Mouse (Mus musculus) liver, embryonic 15.5 days (tissue): ENCODE data around the gene Fscn3. TPM values are rescaled to one million over a fixed set of nuclear protein-coding genes. Genes with fewer than 3 reads are reported as not detected.

ENCODE experiments used
- ATAC-seq: fragments of 200-750 bp; cut with Nextera tagmentation; 2 replicates; pipeline ENCODE4 v1.8.0; 2017; ENCODE audit warnings: moderate number of reproducible peaks, mild to moderate bottlenecking, moderate library complexity; ENCODE audit not compliant: insufficient read depth
- H3K27ac ChIP-seq: fragments of 300-500 bp; sonication (generic); replicated peaks from 2 replicates; pipeline ENCODE4 v1.5.1; 2015; ENCODE audit warnings: mild to moderate bottlenecking, inconsistent platforms
- H3K27me3 ChIP-seq: fragments of 300-500 bp; sonication (generic); 2 replicates; pipeline ENCODE4 v1.6.1; 2015; ENCODE audit warnings: mild to moderate bottlenecking, inconsistent platforms
- H3K36me3 ChIP-seq: fragments of 300-500 bp; sonication (generic); replicated peaks from 2 replicates; pipeline ENCODE4 v1.6.1; 2015; ENCODE audit warnings: moderate library complexity, mild to moderate bottlenecking, inconsistent platforms
- H3K4me1 ChIP-seq: fragments of 300-500 bp; sonication (generic); replicated peaks from 2 replicates; pipeline ENCODE4 v1.6.1; 2015; ENCODE audit warnings: inconsistent platforms
- H3K4me2 ChIP-seq: fragments of 300-500 bp; sonication (generic); 2 replicates; pipeline ENCODE4 v1.6.1; 2015; ENCODE audit warnings: moderate library complexity, mild to moderate bottlenecking, inconsistent platforms
- H3K4me3 ChIP-seq: fragments of 300-500 bp; sonication (generic); replicated peaks from 2 replicates; pipeline ENCODE4 v1.5.1; 2015; ENCODE audit warnings: mild to moderate bottlenecking, inconsistent platforms
- H3K9ac ChIP-seq: fragments of 300-500 bp; sonication (generic); 2 replicates; pipeline ENCODE4 v1.6.1; 2015; ENCODE audit warnings: moderate library complexity, mild to moderate bottlenecking, inconsistent platforms
- H3K9me3 ChIP-seq: fragments of 300-500 bp; sonication (generic); replicated peaks from 2 replicates; pipeline ENCODE4 v1.6.1; 2016; ENCODE audit warnings: inconsistent platforms
- WGBS: fragments of 180-500 bp; shearing (Covaris S2); methylation state at CpG from one replicate; pipeline ENCODE4 v1.1.7; 2015; ENCODE audit warnings: mixed read lengths; ENCODE audit not compliant: insufficient replicate concordance; 5-methylcytosine and 5-hydroxymethylcytosine counted together
- polyA plus RNA-seq: library from polyadenylated mRNA; unstranded; fragments of >200 nt; fragmentation: Nextera tagmentation; extraction: Ambion mirVana; gene quantifications from 2 replicates; pipeline ENCODE4 v1.2.1, GENCODE M21; 2015

The Fscn3 gene
- polyA plus RNA-seq: 0.32 and 0.70 TPM in 2 replicates

DNA sequence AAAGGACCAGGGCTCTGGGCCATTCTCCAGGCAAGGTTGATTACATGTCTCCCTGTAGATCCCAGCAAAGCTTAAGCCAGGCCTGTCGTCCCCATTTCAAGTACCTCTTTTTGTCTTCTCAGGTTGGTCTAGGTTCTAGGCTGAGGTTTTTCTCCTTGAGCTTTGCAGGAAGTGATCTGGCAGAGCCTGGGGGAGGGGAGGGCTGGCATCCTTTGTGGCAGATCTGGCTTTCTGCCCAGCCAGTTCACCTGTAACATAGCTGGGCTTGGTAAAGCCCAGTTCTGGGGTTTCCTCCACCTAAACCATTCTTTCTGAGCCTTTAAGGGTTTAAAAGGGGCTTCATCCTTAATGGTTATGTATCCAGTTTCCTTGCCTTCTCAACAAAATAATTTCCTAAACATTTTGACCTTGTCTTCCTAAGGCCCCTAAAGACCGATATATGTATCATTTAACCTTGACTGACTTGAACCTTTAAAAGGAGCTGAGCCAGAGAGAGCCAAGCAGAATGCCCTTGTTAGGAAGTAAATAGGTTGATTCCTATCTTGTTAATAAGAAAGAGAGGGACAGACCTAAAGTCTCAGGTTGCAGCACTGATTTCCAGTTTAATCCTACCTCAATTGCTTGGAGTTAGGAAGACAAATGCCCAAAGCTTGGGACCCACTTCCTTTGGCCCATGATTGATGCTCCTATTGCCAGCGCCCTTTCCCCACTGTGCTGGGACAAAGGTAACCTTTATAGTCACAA, at the start of gene Fscn3:
Gene Fscn3 (plus strand): TSS at position 694 of the 744 bp plus-strand sequence.
- H3K27ac ChIP-seq: peak within 1 kb of the TSS; percentile 90; the same call in 1 of the 2 replicates
- H3K36me3 ChIP-seq: peaks cover 36% of the 10 kb centered on the region
- H3K9me3 ChIP-seq: no peaks in the 10 kb centered on the region
- ATAC-seq: no peak
- no peaks in the 10 kb centered on the region for H3K27me3 ChIP-seq
- no peak within 1 kb of the TSS for H3K4me2 ChIP-seq
- H3K9ac ChIP-seq: no peak within 1 kb of the TSS
- H3K4me3 ChIP-seq: no peak within 1 kb of the TSS
- peaks cover 54% of the 10 kb centered on the region for H3K4me1 ChIP-seq
- WGBS: 71% methylated on average over 3 of the region's 3 CpGs

- 31% methylated on average over 4 of the region's 4 CpGs for WGBS
- Histone ChIP-seq H3K4me2 (no peak overlapping the region), H3K9ac (no peak overlapping the region), H3K27me3 (no peaks in the 10 kb centered on the region), H3K9me3 (no peaks in the 10 kb centered on the region), H3K4me3 (no peak overlapping the region), H3K27ac (no peak overlapping the region), H3K4me1 (no peaks in the 10 kb centered on the region), H3K36me3 (no peaks in the 10 kb centered on the region)
- ATAC-seq: no peak
These were observed 45.6 kb upstream of the Fscn3 start for GRCm38 (mm10) chr6:28381983-28382382.

GRCm38 (mm10) chr6:28385169-28385568, 42.4 kb upstream of the Fscn3 start:
- ATAC-seq: no peak
- no peak overlapping the region for H3K9ac ChIP-seq
- H3K4me3 ChIP-seq: no peak overlapping the region
- no peaks in the 10 kb centered on the region for H3K27me3 ChIP-seq
- WGBS: 52% methylated on average over 3 of the region's 3 CpGs
- no peaks in the 10 kb centered on the region for H3K9me3 ChIP-seq
- no peaks in the 10 kb centered on the region for H3K36me3 ChIP-seq
- no peak overlapping the region for H3K27ac ChIP-seq
- no peak overlapping the region for H3K4me2 ChIP-seq
- H3K4me1 ChIP-seq: no peaks in the 10 kb centered on the region

DNA sequence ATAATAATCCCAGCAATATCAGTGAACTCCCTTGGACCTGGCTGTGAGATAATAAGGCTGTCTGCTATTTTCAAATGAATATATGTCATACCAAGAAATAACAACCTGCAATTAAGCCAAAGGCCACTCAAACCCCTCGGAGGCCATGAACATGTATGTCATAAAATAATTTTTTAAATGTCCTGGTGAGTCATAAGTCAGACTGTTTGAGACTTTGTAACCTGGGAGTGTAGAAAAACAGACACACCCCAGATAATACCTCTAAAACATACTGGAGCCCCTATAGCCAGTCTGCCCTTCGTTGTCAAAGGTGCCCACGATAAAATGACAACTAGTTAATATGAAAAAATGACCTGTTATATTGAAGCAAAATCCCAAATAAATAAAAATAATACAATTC, 38.6 kb upstream of the Fscn3 start:
- no peak overlapping the region for H3K27ac ChIP-seq
- H3K9me3 ChIP-seq: no peaks in the 10 kb centered on the region
- no peak overlapping the region for H3K4me2 ChIP-seq
- WGBS: 71% methylated on average over 3 of the region's 3 CpGs
- H3K36me3 ChIP-seq: no peaks in the 10 kb centered on the region
- no peak overlapping the region for H3K9ac ChIP-seq
- H3K27me3 ChIP-seq: no peaks in the 10 kb centered on the region
- no peak overlapping the region for H3K4me3 ChIP-seq
- H3K4me1 ChIP-seq: no peaks in the 10 kb centered on the region
- no peak for ATAC-seq

- 35% methylated on average over 15 of the region's 15 CpGs for WGBS
- Histone ChIP-seq H3K27ac (no peak overlapping the region), H3K4me3 (no peak overlapping the region), H3K9ac (no peak overlapping the region), H3K27me3 (peaks cover 48% of the 10 kb centered on the region), H3K4me1 (peaks cover 8% of the 10 kb centered on the region; the same call in 1 of the 2 replicates), H3K4me2 (no peak overlapping the region), H3K36me3 (no peaks in the 10 kb centered on the region), H3K9me3 (no peaks in the 10 kb centered on the region)
- ATAC-seq: no peak
These were observed 31.3 kb upstream of the Fscn3 start for GRCm38 (mm10) chr6:28396051-28396852.

DNA sequence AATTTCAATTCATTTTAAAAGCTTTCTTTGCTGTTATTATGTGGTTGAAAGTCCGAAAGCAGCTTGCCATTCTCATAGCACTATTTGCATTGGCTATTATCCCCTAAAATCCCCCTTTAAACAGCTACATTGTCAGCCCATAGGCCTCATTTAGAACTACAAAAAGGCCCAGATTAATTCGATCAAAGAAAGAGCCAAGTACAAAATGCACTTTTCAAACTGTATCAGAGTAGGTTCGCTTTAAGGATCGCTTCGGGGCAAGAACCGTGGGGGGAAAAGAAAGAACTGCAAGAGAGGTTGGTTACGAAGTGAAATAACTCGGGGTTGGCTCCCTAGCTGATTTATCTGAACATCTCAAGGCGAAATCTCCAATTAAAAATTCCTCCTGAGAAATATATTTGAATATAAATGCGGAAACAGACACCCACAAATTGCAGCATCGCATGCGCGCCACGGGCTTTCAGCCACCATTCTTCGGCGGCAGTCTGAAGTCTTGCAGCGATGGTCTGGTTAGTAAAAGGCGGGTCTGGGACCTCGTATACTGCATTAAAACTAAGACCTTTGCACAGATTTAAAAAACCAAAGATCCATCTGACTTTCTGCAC, 30.6 kb upstream of the Fscn3 start:
- no peaks in the 10 kb centered on the region for H3K9me3 ChIP-seq
- no peaks in the 10 kb centered on the region for H3K36me3 ChIP-seq
- no peak overlapping the region for H3K9ac ChIP-seq
- 3% methylated on average over 19 of the region's 19 CpGs for WGBS
- peaks cover 48% of the 10 kb centered on the region for H3K27me3 ChIP-seq
- peak overlapping the region; percentile 40 for H3K4me3 ChIP-seq
- H3K27ac ChIP-seq: no peak overlapping the region
- no peak for ATAC-seq
- H3K4me1 ChIP-seq: peaks cover 8% of the 10 kb centered on the region; the same call in 1 of the 2 replicates
- peak overlapping the region; percentile 60 for H3K4me2 ChIP-seq

DNA sequence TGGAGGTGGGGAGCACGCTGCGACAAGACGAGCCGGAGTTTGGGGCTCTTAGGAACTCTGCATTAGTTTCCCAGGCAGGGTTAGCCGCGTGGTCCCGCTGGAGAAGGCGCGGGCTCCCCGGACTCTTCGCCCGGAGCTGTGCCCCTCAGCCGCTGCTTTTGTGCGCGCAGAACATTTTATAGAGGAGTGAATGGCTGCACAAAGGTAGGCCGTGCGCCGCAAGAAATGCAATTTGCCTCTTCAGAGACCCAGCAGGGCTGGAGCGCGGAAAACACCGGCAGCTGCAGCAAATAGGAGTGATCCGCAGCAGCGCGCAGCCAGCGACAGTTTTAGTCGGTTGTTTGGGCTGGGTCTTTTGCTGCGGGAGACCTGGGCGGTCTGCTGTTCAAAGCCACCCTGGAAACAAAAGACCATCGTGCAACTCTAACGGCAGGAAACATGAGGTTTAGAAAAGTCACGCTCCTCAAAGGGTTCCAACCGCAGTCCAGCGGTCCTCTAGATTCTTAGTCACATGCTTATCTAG, 29.8 kb upstream of the Fscn3 start, which contains the start of gene Zfp800:
Gene Zfp800 (minus strand): TSS at position 325 of the 523 bp plus-strand sequence.
- H3K4me1 ChIP-seq: peaks cover 8% of the 10 kb centered on the region; the same call in 1 of the 2 replicates
- 1% methylated on average over 33 of the region's 33 CpGs for WGBS
- H3K36me3 ChIP-seq: no peaks in the 10 kb centered on the region
- peak within 1 kb of the TSS; percentile 40 for H3K4me3 ChIP-seq
- peaks cover 48% of the 10 kb centered on the region for H3K27me3 ChIP-seq
- H3K9me3 ChIP-seq: no peaks in the 10 kb centered on the region
- no peak within 1 kb of the TSS for H3K27ac ChIP-seq
- ATAC-seq: no peak
- H3K9ac ChIP-seq: no peak within 1 kb of the TSS
- peak within 1 kb of the TSS; percentile 60 for H3K4me2 ChIP-seq

DNA sequence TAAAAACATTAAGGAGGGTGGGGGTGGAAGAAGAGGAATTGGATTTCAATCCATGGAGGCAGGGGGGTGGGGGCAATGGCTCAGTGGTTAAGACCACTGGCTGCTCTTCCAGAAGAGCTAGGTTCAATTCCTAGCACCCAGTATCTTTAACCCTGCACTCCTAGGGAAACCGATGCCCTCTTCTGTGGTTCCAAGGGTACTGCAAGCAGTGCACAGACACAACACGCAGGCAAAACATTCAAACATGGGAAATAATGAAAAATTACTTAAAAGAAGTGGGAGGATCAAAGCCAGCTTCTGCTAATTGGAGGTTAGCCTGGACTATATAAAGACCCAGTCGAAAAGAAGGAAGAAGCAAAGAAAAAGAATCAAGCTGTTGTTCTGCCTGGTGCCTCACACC, 28.9 kb upstream of the Fscn3 start:
- Histone ChIP-seq H3K27ac (no peak overlapping the region), H3K36me3 (no peaks in the 10 kb centered on the region), H3K4me1 (peaks cover 8% of the 10 kb centered on the region; the same call in 1 of the 2 replicates), H3K4me3 (no peak overlapping the region), H3K27me3 (peaks cover 48% of the 10 kb centered on the region), H3K9me3 (no peaks in the 10 kb centered on the region), H3K9ac (no peak overlapping the region), H3K4me2 (no peak overlapping the region)
- no peak for ATAC-seq
- 69% methylated on average over 3 of the region's 3 CpGs for WGBS

- WGBS: 73% methylated on average over 4 of the region's 4 CpGs
- Histone ChIP-seq H3K36me3 (no peaks in the 10 kb centered on the region), H3K4me2 (no peak overlapping the region), H3K27ac (no peak overlapping the region), H3K4me1 (peaks cover 8% of the 10 kb centered on the region; the same call in 1 of the 2 replicates), H3K9ac (no peak overlapping the region), H3K27me3 (peaks cover 48% of the 10 kb centered on the region), H3K4me3 (no peak overlapping the region), H3K9me3 (no peaks in the 10 kb centered on the region)
- no peak for ATAC-seq
These were observed 27.8 kb upstream of the Fscn3 start for GRCm38 (mm10) chr6:28399791-28400190.

DNA sequence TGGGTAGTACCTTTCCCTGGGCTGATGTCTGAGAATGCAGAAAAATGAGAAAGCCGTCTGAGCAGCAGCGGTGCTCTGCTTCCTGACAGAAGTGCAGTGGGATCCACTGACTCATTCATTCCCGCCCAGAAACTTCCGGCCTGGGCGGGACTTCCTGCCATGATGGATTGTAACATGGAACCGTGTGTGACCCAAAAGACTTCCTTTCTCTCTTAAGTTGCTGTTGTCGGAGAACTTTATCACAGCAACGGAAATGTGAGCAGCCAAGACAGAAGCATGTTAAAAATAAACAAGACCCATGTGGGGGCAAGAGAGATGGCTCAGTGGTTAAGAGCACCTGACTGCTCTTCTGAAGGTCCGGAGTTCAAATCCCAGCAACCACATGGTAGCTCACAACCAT, 17.5 kb upstream of the Fscn3 start:
- 40% methylated on average over 9 of the region's 9 CpGs for WGBS

More for the DNA sequence above, 17.5 kb upstream of the Fscn3 start:
- 0 out of 2 replicates have a peak, but pooled peaks cover 4% of the 10 kb centered on the region for H3K4me1 ChIP-seq
- H3K27ac ChIP-seq: no peak overlapping the region
- no peaks in the 10 kb centered on the region for H3K9me3 ChIP-seq
- no peak overlapping the region for H3K9ac ChIP-seq
- peaks cover 3% of the 10 kb centered on the region; the same call in 1 of the 2 replicates for H3K36me3 ChIP-seq
- no peak overlapping the region for H3K4me3 ChIP-seq
- H3K27me3 ChIP-seq: no peaks in the 10 kb centered on the region
- ATAC-seq: no peak
- no peak overlapping the region for H3K4me2 ChIP-seq
